Mouse (Mus musculus): ENCODE results near the gene Rtn2.

Rtn2 gene

DNA sequence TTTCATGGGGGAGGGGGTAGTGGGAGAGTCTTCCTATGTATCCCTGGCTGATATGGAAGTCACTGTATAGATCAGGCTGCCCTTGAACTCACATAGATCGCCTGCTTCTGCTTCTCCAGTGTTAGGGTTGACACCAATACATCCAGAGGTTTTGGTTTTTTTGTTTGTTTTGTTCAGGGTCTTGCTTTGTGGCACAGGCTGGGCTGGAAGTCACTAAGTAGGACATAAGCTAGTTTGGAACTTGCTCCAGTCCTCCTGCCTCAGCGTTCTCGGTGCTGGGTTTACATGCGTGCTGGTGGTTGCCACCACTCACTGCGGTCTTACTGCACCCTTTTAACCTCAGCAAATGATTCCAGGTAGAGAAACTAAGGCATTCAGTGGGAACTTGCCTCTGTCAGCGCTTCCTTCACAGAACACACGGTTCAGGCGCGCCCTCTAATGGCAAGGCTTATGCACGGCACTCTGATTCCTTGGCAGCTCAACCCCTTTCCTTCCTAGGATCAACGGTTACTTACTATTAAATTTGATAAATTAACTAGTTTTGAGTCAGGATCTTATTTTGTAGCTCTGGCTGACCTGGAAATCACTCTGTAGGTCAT is 60.9 kb downstream of the Rtn2 start:
- DNase-seq (ENCODE audit: low spot score in 2 of 2): peak; percentile 73 to 88

DNA sequence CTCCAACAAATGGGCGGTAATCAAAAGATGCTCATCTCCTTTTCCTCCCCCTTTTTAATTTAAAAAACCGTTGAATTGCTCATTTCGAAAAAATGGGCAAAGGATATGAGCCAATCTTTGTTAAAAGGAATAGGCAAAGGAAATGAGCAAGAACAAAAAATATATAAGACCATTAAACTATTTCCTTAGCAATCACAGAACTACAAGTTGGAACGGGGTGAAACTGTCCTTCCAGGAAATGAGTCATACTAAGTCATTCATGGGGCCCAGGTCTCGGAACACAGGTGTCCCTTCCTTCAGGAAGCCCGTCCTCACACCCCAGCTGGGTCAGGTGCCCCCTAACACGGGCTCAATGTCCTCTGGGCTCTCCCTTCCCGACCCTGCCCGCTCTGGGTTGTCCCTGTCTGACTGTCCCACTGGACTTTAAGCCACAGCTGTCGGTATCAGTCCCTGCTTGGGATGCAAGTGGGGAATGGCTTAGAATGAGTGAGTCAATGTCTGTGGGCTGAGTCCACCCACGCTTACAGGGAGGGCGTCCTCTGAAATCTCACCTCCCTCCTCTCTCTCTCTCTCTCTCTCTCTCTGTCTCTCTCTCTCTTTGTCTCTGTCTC is 61.9 kb downstream of the Rtn2 start, which contains the start of gene Ercc1:
Ercc1 (plus strand) TSS at position 542 of the 611 bp plus-strand sequence.
- no peak for DNase-seq (ENCODE audit: low spot score in 2 of 2)

DNA sequence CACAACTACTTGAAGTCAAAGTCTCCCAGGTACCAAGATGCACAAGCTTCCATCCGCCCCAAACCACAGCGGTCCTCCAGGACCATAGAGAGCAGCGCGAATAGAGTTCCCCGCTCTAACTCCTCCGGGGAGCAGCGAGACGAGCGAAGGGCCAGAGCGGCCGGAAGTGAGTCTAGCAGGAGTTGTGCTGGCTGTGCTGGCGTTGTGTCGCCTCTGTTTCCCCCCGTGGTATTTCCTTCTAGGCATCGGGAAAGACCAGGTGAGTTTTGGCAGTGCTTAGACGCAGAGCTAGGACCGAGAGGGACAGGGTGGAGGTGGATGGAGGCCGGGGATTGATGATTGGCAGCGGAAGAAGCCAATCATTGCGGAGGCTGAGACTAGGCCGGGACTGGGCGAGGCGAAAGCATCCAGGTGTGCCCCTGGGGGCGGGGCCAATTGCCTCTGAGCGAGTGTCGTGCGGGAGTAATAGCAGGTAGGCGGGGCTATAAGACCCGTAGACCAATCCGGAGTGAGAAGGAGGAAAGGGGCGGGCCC is 62.6 kb downstream of the Rtn2 start:
- peak; percentile 97 to 98 for DNase-seq (ENCODE audit: low spot score in 2 of 2)

All from spleen, postnatal 4 days (tissue).